Mouse (Mus musculus) heart, adult 2 months (tissue): ENCODE results near the gene Sdhaf4.

Experiments used
- CTCF ChIP-seq: fragments of 200-600 bp; IDR thresholded peaks from 2 replicates; pipeline ENCODE4 v1.8.1; 2022; ENCODE audit warnings: antibody characterized with exemption, mild to moderate bottlenecking, moderate library complexity
- EP300 ChIP-seq: fragments of 200-500 bp; IDR thresholded peaks from 2 replicates; pipeline ENCODE4 v1.6.1; 2011; ENCODE audit warnings: low read depth, low read length, control low read depth; ENCODE audit not compliant: insufficient read depth

GRCm38 (mm10) chr1:24007621-24008020 is 2.2 kb upstream of the Sdhaf4 start:
- TF ChIP-seq CTCF (no peak), EP300 (no peak)
